ENCODE assay signal across 28 mouse cellular contexts in genomic region chr16:10773543-10773942, GRCm38 (mm10). TPM values are rescaled to one million over a fixed set of nuclear protein-coding genes. Genes with fewer than 3 reads are reported as not detected.
"Had no signal": no experiment of that assay in that cellular context is flagged by ENCODE, and none has a peak within 500 bp of the region (broad histone marks: within the 10 kb centered on the region; RNA-seq: fewer than 3 reads in every experiment).

No protein-coding gene starts in this region.

- H3K27ac ChIP-seq: layer of hippocampus, adult 2 months; liver, embryonic 13.5 days; macrophage; stomach, embryonic 15.5 days had no signal

- H3K9ac ChIP-seq: liver, embryonic 13.5 days; stomach, embryonic 15.5 days had no signal

- H3K4me2 ChIP-seq: liver, embryonic 13.5 days; stomach, embryonic 15.5 days had no signal

- H3K36me3 ChIP-seq: liver, embryonic 13.5 days; stomach, embryonic 15.5 days had no signal

- ATAC-seq: inflammation-experienced regulatory T-cells, adult 6 months; intestine, embryonic 16.5 days had no signal

- DNase-seq: kidney, adult 18-20 months; kidney, adult 9 months; kidney, postnatal 25 days; layer of hippocampus, adult 9-11 months; liver, embryonic 13.5 days; lung, adult 2 months; midbrain, embryonic 14.5 days; thymus, postnatal 14 days; thymus, postnatal 4 days had no signal

- H3K27me3 ChIP-seq: stomach, embryonic 15.5 days had no signal

- H3K4me3 ChIP-seq: layer of hippocampus, adult 2 months; liver, embryonic 13.5 days; stomach, embryonic 15.5 days had no signal

- H3K9me3 ChIP-seq: liver, embryonic 13.5 days; stomach, embryonic 15.5 days had no signal

RNA-seq across cellular contexts. Expression of gene Tnp2, which starts 14.9 kb away (rescaled TPM):
- total RNA-seq: layer of hippocampus, adult 2 months; layer of hippocampus, postnatal 25 days; left cerebral cortex, adult 18-20 months; left cerebral cortex, postnatal 25 days; liver, adult 2 months; megakaryocyte-erythroid progenitor cell, adult 5-6 weeks had no signal
- polyA plus RNA-seq: intestine, embryonic 16.5 days; kidney, embryonic 16.5 days; limb, embryonic 11.5 days; limb, embryonic 14.5 days; liver, adult 2 months; liver, embryonic 13.5 days; liver, embryonic 16.5 days; lung, embryonic 16.5 days; macrophage; midbrain, embryonic 14.5 days; neural tube, embryonic 11.5 days; neural tube, embryonic 14.5 days; small intestine, adult 2 months; stomach, embryonic 15.5 days had no signal

RNA-seq across cellular contexts. Expression of gene Prm3, which starts 17.2 kb away (rescaled TPM):
- total RNA-seq: layer of hippocampus, adult 2 months; layer of hippocampus, postnatal 25 days; left cerebral cortex, adult 18-20 months; left cerebral cortex, postnatal 25 days; liver, adult 2 months; megakaryocyte-erythroid progenitor cell, adult 5-6 weeks had no signal
- polyA plus RNA-seq: inflammation-experienced regulatory T-cells, adult 6 months; intestine, embryonic 16.5 days; kidney, embryonic 16.5 days; large intestine, adult 2 months; limb, embryonic 11.5 days; limb, embryonic 14.5 days; liver, adult 2 months; liver, embryonic 13.5 days; liver, embryonic 16.5 days; lung, adult 2 months; lung, embryonic 16.5 days; macrophage; midbrain, embryonic 14.5 days; neural tube, embryonic 11.5 days; neural tube, embryonic 14.5 days; small intestine, adult 2 months; stomach, embryonic 15.5 days had no signal

RNA-seq across cellular contexts. Expression of gene Prm2, which starts 22.4 kb away (rescaled TPM):
- total RNA-seq: layer of hippocampus, adult 2 months; layer of hippocampus, postnatal 25 days; left cerebral cortex, adult 18-20 months; left cerebral cortex, postnatal 25 days; liver, adult 2 months; megakaryocyte-erythroid progenitor cell, adult 5-6 weeks had no signal
- polyA plus RNA-seq: inflammation-experienced regulatory T-cells, adult 6 months; intestine, embryonic 16.5 days; kidney, embryonic 16.5 days; limb, embryonic 11.5 days; limb, embryonic 14.5 days; liver, adult 2 months; liver, embryonic 13.5 days; liver, embryonic 16.5 days; lung, embryonic 16.5 days; macrophage; midbrain, embryonic 14.5 days; neural tube, embryonic 11.5 days; neural tube, embryonic 14.5 days; small intestine, adult 2 months; stomach, embryonic 15.5 days had no signal

RNA-seq across cellular contexts. Expression of gene Prm1, which starts 32.1 kb away (rescaled TPM):
- total RNA-seq: layer of hippocampus, adult 2 months; layer of hippocampus, postnatal 25 days; left cerebral cortex, adult 18-20 months; left cerebral cortex, postnatal 25 days; liver, adult 2 months; megakaryocyte-erythroid progenitor cell, adult 5-6 weeks had no signal
- polyA plus RNA-seq: intestine, embryonic 16.5 days; kidney, embryonic 16.5 days; limb, embryonic 11.5 days; limb, embryonic 14.5 days; liver, adult 2 months; liver, embryonic 13.5 days; liver, embryonic 16.5 days; lung, embryonic 16.5 days; macrophage; midbrain, embryonic 14.5 days; neural tube, embryonic 11.5 days; neural tube, embryonic 14.5 days; small intestine, adult 2 months; stomach, embryonic 15.5 days had no signal
